Mouse (Mus musculus) layer of hippocampus, adult 11-12 months (tissue): ENCODE data around the gene Clpsl2.
"Not testable (repeated sequence)": the region's sequence is repeated elsewhere in the genome, so short reads cannot be mapped to it uniquely, and the experiment has no call there.

Experiments
- DNase-seq: peaks from one replicate; pipeline ENCODE4 v3.0.0; 2022; ENCODE audit warnings: low spot score

Gene Clpsl2

GRCm38 (mm10) chr17:28521071-28521726 is 28.0 kb upstream of the Clpsl2 start:
- no peak for DNase-seq

- DNase-seq = no peak
These were observed 27.3 kb upstream of the Clpsl2 start for GRCm38 (mm10) chr17:28521920-28522319.

DNA sequence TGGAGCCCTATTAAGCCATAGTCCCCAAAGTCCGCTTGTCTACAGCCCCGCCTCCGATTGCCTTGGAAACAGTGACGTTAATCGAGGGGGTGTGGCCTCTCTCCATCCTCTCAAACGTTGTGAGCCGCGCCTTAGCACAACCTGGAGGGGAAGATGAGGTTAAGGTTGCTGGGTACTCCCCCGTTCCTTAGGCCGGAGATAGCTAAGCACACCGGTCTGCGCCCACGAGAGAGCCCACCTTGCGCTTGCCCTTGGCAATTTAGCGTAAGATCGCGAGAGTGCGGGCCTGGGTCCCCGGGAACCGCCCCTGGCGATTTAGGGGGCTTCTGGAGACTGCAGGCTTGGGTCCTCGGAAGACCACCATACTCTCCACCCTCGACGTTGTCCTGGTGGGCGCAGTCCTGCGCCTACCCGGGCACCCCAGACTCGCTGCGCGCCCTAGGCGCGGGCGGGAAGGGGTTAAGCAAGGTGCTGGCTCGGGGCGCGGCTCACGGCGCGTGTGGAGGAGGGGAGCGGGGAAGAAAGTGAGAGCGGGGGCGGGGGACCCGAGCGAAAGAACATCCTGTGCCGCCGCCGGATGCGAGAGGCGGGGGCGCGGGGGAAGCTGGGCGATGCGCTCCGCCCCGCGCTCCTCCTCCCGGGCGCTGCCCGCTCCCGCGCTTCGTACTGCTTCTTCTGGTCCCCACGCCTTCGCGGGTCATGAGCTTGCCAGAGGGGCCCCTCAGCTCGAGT is 26.4 kb upstream of the Clpsl2 start:
- peak; percentile 96 for DNase-seq

DNA sequence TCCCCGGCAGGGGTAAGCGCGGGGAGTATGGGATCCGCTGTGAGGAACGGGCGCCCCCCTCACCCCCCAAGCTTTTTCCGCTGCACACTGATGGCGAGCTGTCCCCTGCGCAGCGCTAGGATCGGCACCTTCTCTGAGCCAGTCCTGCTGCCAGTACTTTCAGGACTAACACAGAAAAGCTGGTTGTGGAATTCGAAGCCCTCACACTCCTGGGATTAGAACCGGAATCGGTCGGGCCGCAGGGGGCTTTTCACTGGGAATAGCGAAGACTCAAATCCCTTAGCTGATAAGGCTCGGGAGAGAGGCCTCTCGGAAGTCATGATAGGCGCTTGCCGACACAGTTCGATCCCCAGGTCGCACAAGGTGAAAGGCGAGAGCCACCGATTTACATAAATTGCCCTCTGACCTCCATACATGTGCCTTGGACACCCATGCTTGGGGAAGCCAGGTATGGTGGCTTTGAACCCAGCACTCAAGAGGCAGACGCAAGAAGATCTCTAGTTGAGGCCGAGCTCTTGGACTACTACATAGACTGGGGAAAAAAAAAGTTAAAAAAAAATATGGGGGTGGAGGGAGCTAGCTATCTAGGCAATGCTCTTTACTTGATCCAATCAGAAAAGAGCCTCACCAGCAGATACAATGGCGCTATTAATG is 25.7 kb upstream of the Clpsl2 start:
- no peak for DNase-seq

DNA sequence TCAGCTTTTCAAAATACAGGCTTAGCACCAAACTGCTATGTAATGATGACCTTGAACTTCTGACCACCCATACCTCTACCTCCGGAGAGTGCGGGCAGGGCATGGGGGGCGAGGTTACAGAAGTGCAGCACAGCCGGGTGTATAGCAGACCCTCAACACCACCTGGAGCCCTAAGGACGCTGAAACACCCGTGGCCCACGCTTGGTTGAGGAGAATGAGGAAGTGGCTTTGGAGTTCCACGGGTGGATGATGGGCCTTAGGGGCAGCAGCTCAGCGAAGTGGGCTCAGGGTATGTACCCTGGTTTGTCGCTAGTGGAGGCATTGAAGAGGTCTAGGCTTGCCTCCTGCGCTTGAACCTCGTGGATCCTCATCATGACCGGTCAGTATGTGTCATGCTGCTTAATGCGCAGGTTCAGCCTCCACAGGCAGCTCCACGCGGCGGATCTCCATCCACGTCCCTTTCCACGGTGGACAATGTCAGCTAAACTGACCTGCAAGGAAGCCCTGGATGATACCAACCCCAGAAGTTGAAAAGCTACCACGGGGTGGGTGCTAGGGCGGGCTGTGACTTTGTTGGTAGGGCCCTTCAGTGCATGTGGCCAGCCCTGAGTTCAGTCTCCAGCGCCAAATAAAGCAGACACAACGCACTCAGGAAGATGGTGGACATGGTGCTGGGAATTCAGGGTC is 25.1 kb upstream of the Clpsl2 start:
- DNase-seq = no peak

DNA sequence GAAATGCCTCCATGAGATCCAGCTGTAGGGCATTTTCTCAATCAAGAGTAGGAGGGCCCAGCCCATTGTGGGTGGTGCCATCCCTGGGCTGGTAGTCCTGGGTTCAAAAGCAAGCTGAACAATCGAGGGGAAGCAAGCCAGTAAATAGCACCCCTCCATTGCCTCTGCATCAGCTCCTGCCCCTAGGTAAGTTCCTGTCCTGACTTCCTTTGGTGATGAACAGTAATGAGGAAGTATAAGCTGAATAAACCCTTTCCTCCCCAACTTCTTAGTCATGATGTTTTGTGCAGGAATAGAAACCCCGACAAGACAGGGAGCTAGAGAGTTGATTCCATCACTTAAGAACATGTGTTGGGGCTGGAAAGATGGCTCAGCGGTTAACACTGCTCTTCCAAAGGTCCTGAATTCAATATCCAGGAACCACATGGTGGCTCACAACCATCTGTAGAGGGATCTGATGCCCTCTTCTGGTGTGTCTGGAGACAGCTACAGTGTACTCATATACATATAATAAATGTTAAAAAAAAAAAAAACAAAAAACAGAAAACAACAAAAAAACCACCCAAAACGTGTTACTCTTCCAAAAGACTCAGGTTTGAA is 24.3 kb upstream of the Clpsl2 start:
- DNase-seq = no peak

- DNase-seq = no peak
These were observed 21.8 kb upstream of the Clpsl2 start for GRCm38 (mm10) chr17:28527184-28528042.

GRCm38 (mm10) chr17:28528043-28528351 is 21.2 kb upstream of the Clpsl2 start:
- peak; percentile 90 for DNase-seq

- DNase-seq = no peak
These were observed 20.1 kb upstream of the Clpsl2 start for GRCm38 (mm10) chr17:28529116-28529515.

DNA sequence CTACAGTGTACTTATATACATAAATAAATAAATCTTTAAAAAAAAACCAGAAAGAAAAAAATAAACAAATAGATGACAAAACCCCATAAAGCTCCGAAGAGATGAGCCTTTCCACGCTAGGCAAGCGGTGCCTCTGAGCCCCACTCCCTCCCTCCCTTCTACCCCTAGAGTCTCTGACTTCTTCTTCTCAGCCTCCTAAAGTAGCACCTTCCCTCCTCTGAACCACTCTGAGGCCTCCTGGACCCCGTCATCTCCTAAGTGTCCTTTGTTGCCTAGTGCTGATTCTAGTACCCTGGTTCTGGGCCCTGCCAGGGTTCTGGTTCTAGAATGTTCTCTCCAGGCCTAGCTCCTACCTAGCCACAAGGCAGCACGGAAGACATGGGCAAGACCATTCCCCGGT is 18.7 kb upstream of the Clpsl2 start, which contains the start of gene Armc12:
Gene Armc12 (plus strand): TSS at position 301 of the 400 bp plus-strand sequence.
- no peak for DNase-seq

DNA sequence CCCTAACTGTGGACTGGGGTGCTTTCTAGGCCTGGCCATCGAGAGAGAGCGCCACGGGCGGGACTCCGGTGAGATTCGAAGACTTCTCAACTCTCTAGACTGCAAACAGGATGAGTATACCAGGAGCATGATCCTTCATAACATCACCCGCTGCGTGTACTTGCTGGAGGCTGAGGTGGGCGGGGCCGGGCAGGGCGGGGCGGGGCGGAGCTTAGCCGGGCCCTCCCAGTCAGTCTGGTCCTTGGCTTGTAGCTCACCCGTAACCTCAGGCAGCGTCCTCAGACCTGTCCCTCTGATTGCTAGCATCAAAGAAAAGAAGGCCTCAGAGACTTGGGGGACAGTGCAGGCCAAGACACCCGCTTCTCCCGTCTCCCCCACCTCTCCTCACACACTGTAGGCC is 17.3 kb upstream of the Clpsl2 start:
- no peak for DNase-seq

GRCm38 (mm10) chr17:28532557-28532956 is 16.7 kb upstream of the Clpsl2 start:
- DNase-seq = no peak

- DNase-seq = no peak
These were observed 15.9 kb upstream of the Clpsl2 start for GRCm38 (mm10) chr17:28533327-28533726.

- no peak for DNase-seq
These were observed 11.3 kb upstream of the Clpsl2 start for GRCm38 (mm10) chr17:28537881-28538280.

DNA sequence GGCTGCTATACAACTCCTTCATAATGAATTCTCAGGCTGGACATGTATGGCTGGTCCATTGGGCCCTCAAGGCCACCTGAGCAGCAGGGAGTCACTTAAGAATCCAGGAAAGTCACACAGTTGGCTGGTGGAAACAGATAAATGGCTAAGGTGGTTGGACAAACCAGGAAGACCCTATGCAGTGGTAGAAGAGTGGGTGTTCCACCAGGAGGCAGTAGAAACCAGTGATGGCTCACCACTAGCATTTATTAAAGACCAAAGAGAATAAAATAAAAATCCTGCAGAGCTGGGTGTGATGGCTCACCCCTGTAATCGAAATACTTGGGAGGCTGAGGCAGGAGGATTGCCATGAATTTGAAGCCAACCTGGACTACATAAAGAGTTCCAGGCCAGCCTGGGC is 2.3 kb upstream of the Clpsl2 start:
- DNase-seq = no peak

DNA sequence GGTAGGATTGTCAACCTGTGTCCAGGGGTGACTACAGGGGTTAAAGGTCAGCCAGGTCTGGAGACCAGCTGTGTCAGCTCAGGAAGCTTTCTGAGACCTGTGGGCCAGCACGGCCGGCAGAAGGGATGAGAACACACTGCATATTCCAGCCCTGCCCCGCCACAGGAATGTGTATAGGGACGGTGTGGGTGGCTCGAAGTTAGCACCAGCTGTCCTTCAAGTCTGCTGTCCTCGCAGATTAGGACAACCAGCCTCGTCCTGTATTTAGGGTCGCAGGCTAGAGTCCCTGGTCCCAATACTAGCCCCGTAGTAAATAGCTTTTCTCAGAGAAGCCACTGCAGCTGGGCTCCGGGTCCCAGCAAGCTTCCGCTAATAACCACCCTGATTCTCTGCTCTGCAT is 661 bp upstream of the Clpsl2 start:
- DNase-seq = no peak

GRCm38 (mm10) chr17:28553040-28553793 is 4.0 kb downstream of the Clpsl2 start:
- peak; percentile 77 for DNase-seq

DNA sequence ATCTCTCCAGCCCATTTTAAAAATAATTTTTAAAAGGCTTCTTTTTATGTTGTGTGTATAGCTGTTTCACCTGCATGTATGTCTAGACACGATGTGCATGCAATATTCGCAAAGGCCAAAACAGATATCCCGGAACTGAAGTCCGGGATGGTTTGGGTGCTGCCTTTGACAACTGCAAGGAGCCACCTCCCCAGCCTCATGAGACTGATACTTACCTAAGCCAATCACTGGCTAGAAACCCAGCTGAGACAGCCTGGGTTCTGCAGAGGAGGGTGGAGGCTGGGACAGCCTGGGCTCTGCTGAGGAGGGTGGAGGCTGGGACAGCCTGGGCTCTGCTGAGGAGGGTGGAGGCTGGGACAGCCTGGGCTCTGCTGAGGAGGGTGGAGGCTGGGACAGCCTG is 4.8 kb downstream of the Clpsl2 start:
- not testable (repeated sequence) for DNase-seq

DNA sequence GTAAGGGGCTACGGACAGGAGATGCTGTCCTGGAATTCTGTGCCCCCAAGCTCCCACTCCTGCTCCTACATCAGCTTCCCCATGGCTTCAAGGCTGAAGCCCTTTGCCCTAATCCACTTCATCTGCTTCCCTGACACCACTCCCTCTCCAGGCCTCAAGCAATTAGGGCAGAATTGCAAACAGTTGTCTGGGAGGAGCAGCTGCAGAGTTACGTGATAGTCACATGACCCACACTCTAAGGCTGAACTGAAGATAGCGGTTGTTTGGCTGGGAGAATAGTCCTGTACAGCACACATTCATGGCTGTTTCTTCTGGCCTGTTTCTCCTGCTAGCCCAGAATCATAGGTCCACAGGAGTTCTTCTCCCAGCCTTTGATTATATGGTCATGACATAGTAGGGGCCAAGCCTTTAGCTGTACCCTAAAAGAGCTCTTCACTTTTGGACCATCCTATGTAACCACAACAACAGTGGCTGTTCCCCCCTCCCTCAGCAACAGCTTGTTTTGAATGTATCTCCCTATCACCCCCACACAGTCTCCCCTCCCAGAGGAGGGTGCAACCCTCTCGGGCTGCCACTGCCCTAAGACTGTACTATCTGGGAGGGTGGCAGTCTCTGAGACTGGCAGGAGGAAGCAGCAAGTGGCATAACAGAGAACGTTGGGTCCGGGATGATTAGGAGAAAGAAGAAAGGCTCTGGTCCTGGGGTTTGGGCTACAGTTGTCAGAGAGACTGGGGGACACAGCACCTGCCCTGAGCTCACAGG is 7.6 kb downstream of the Clpsl2 start:
- DNase-seq = no peak

GRCm38 (mm10) chr17:28557772-28558171 is 8.6 kb downstream of the Clpsl2 start:
- no peak for DNase-seq
